Mouse (Mus musculus) intestine, embryonic 16.5 days (tissue): ENCODE measurements at regions not wholly inside any gene's neighbourhood (a gene's known extent, or its start where the extent isn't known, plus 50 kb on each side); places are given as distances from the start of the nearest gene placed in this dataset.

Experiments
- ATAC-seq: fragments of 200-750 bp; cut with Nextera tagmentation; 2 replicates; pipeline ENCODE4 v1.8.0; 2017; ENCODE audit warnings: moderate TSS enrichment, moderate library complexity
- H3K27ac ChIP-seq: fragments of 300-500 bp; sonication (generic); 2 replicates; pipeline ENCODE4 v1.5.1; 2014; ENCODE audit warnings: mild to moderate bottlenecking, low read length
- H3K27me3 ChIP-seq: fragments of 300-500 bp; sonication (generic); replicated peaks from 2 replicates; pipeline ENCODE4 v1.6.1; 2014; ENCODE audit warnings: low read length, control low read depth, mixed read lengths; ENCODE audit not compliant: control insufficient read depth, insufficient read depth
- H3K36me3 ChIP-seq: fragments of 300-500 bp; sonication (generic); 2 replicates; pipeline ENCODE4 v1.6.1; 2014; ENCODE audit warnings: low read length, control low read depth; ENCODE audit not compliant: control insufficient read depth, insufficient read depth
- H3K4me1 ChIP-seq: fragments of 300-500 bp; sonication (generic); 2 replicates; pipeline ENCODE4 v1.6.1; 2014; ENCODE audit warnings: low read length, control low read depth, mixed read lengths; ENCODE audit not compliant: control insufficient read depth, insufficient read depth
- H3K4me2 ChIP-seq: fragments of 300-500 bp; sonication (generic); 2 replicates; pipeline ENCODE4 v1.6.1; 2014; ENCODE audit warnings: low read depth, low read length, control low read depth
- H3K4me3 ChIP-seq: fragments of 300-500 bp; sonication (generic); 2 replicates; pipeline ENCODE4 v1.5.1; 2014; ENCODE audit warnings: mild to moderate bottlenecking, low read length
- H3K9ac ChIP-seq: fragments of 300-500 bp; sonication (generic); 2 replicates; pipeline ENCODE4 v1.6.1; 2014; ENCODE audit warnings: low read depth, low read length
- H3K9me3 ChIP-seq: fragments of 300-500 bp; sonication (generic); 2 replicates; pipeline ENCODE4 v1.6.1; 2016; ENCODE audit warnings: low read length, control low read depth; ENCODE audit not compliant: control insufficient read depth
- WGBS: fragments of 180-500 bp; shearing (Covaris S2); extraction: QIAGEN DNeasy Blood & Tissue Kit; methylation state at CpG from one replicate; pipeline ENCODE4 v1.1.7; 2014; 5-methylcytosine and 5-hydroxymethylcytosine counted together

GRCm38 (mm10) chr8:103444577-103444976 is 656.8 kb upstream of the Cdh5 start:
- no peak for ATAC-seq
- Histone ChIP-seq H3K27ac (no peak overlapping the region), H3K9ac (no peak overlapping the region), H3K27me3 (no peaks in the 10 kb centered on the region), H3K9me3 (no peaks in the 10 kb centered on the region), H3K4me1 (no peaks in the 10 kb centered on the region), H3K4me2 (no peak overlapping the region), H3K4me3 (no peak overlapping the region), H3K36me3 (no peaks in the 10 kb centered on the region)
- WGBS: 44% methylated on average over 7 of the region's 7 CpGs

GRCm38 (mm10) chr8:103445378-103445777 is 656.0 kb upstream of the Cdh5 start:
- Histone ChIP-seq H3K4me1 (no peaks in the 10 kb centered on the region), H3K36me3 (no peaks in the 10 kb centered on the region), H3K4me2 (no peak overlapping the region), H3K9ac (no peak overlapping the region), H3K27ac (no peak overlapping the region), H3K4me3 (no peak overlapping the region), H3K9me3 (no peaks in the 10 kb centered on the region), H3K27me3 (no peaks in the 10 kb centered on the region)
- ATAC-seq: no peak
- WGBS: 78% methylated on average over 2 of the region's 2 CpGs

GRCm38 (mm10) chr8:103447916-103448315 is 653.5 kb upstream of the Cdh5 start:
- no peak for ATAC-seq
- Histone ChIP-seq H3K36me3 (no peaks in the 10 kb centered on the region), H3K4me1 (no peaks in the 10 kb centered on the region), H3K4me3 (no peak overlapping the region), H3K4me2 (no peak overlapping the region), H3K27me3 (no peaks in the 10 kb centered on the region), H3K9me3 (no peaks in the 10 kb centered on the region), H3K27ac (no peak overlapping the region), H3K9ac (no peak overlapping the region)
- WGBS: 60% methylated on average over 5 of the region's 5 CpGs

GRCm38 (mm10) chr8:103451381-103452018 is 649.9 kb upstream of the Cdh5 start:
- no peaks in the 10 kb centered on the region for H3K4me1 ChIP-seq
- no peak overlapping the region for H3K4me3 ChIP-seq
- H3K27ac ChIP-seq: no peak overlapping the region
- H3K9me3 ChIP-seq: no peaks in the 10 kb centered on the region
- H3K4me2 ChIP-seq: no peak overlapping the region
- H3K27me3 ChIP-seq: no peaks in the 10 kb centered on the region
- H3K36me3 ChIP-seq: no peaks in the 10 kb centered on the region
- no peak for ATAC-seq
- H3K9ac ChIP-seq: no peak overlapping the region
- WGBS: 67% methylated on average over 5 of the region's 5 CpGs

DNA sequence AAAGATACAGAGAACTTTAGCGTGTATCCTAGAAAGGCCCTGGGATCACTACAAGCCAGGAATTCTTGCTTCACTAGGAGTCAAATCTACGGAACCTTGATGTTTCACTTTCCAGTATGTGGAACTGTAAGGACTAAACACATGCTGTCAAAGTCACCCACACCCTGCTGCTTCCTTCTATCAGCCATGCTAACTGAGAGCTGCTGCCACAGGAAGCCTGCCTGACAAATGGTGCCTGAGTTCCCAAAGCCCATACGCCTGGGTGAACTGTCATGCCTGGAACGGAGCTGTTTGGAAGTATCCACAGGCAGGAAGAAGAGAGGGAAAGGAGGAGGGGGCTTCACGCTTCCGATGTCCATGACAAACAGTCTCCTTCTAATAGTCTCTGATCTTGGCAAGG is 644.2 kb upstream of the Cdh5 start:
- 75% methylated on average over 6 of the region's 6 CpGs for WGBS
- ATAC-seq: no peak
- Histone ChIP-seq H3K4me1 (no peaks in the 10 kb centered on the region), H3K4me3 (no peak overlapping the region), H3K36me3 (no peaks in the 10 kb centered on the region), H3K9ac (no peak overlapping the region), H3K27ac (no peak overlapping the region), H3K27me3 (no peaks in the 10 kb centered on the region), H3K4me2 (no peak overlapping the region), H3K9me3 (0 out of 2 replicates have a peak, but pooled peaks cover 4% of the 10 kb centered on the region)

DNA sequence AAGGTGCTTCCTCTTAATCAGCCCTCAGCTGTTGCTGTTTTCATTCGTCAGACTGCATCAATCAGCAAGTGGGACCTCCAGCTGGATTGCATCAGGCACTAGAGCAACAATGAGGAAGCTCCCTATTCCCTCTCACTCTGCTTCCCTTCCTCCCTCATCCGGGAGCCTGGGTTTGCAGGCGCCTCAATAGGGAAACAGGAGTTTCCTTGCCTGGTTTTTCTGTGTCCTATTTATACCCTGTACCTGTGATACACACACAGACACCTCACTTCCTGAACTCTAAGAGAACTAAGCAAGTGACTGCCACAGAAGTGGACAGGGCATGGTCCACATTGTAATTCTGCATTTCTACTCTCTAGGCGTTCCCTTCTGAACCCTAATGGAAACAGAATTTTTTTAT is 637.9 kb upstream of the Cdh5 start:
- Histone ChIP-seq H3K27ac (no peak overlapping the region), H3K36me3 (no peaks in the 10 kb centered on the region), H3K27me3 (no peaks in the 10 kb centered on the region), H3K4me3 (no peak overlapping the region), H3K4me1 (no peaks in the 10 kb centered on the region), H3K9me3 (0 out of 2 replicates have a peak, but pooled peaks cover 4% of the 10 kb centered on the region), H3K4me2 (no peak overlapping the region), H3K9ac (no peak overlapping the region)
- no peak for ATAC-seq
- WGBS: 49% methylated on average over 4 of the region's 4 CpGs

- WGBS: 79% methylated on average over 2 of the region's 2 CpGs
- no peak overlapping the region for H3K27ac ChIP-seq
- no peak for ATAC-seq
Measured at GRCm38 (mm10) chr8:103464777-103465353, 636.6 kb upstream of the Cdh5 start.

GRCm38 (mm10) chr8:103467536-103468160 is 633.8 kb upstream of the Cdh5 start:
- Histone ChIP-seq H3K27me3 (no peaks in the 10 kb centered on the region), H3K9me3 (no peaks in the 10 kb centered on the region), H3K9ac (no peak overlapping the region), H3K4me2 (no peak overlapping the region), H3K4me1 (no peaks in the 10 kb centered on the region), H3K27ac (no peak overlapping the region), H3K4me3 (no peak overlapping the region), H3K36me3 (no peaks in the 10 kb centered on the region)
- ATAC-seq: no peak
- 72% methylated on average over 6 of the region's 6 CpGs for WGBS

More at GRCm38 (mm10) chr8:103464777-103465353, 636.6 kb upstream of the Cdh5 start:
- no peaks in the 10 kb centered on the region for H3K27me3 ChIP-seq
- H3K9me3 ChIP-seq: 0 out of 2 replicates have a peak, but pooled peaks cover 4% of the 10 kb centered on the region
- no peak overlapping the region for H3K9ac ChIP-seq
- no peak overlapping the region for H3K4me2 ChIP-seq
- H3K4me3 ChIP-seq: no peak overlapping the region
- no peaks in the 10 kb centered on the region for H3K4me1 ChIP-seq
- no peaks in the 10 kb centered on the region for H3K36me3 ChIP-seq

DNA sequence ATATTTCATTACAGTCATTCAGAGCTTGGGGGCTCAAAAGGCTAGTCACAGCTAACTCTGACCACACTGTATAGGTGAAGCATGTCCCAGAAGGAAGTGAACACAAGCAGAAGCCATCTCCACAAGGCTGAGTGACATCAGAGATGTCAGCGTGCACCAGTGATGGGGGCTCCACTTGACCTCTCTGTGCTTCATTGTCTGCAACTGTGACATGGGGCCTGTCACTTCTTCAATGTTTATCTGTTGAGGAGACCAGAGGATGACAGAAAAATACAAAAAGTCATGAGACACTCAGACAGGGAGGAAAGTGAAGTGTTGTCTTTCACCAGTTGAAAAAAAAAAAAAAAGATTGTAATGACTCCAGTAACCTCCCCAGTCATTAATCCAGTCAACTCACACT is 632.4 kb upstream of the Cdh5 start:
- WGBS: 79% methylated on average over 1 of the region's 1 CpGs
- Histone ChIP-seq H3K4me2 (no peak overlapping the region), H3K36me3 (no peaks in the 10 kb centered on the region), H3K9me3 (0 out of 2 replicates have a peak, but pooled peaks cover 5% of the 10 kb centered on the region), H3K27ac (no peak overlapping the region), H3K9ac (no peak overlapping the region), H3K4me3 (no peak overlapping the region), H3K4me1 (no peaks in the 10 kb centered on the region), H3K27me3 (no peaks in the 10 kb centered on the region)
- no peak for ATAC-seq
